Mouse (Mus musculus): ENCODE data around the gene Trim30b. TPM values are rescaled to one million over a fixed set of nuclear protein-coding genes. Genes with fewer than 3 reads are reported as not detected.
A peak's percentile ranks its signal among the peaks of the same experiment; 100 is the strongest.

Gene Trim30b
- polyA plus RNA-seq (2014; fragmentation: Nextera tagmentation; extraction: Ambion mirVana), result 0.07 and 0.11 TPM in 2 replicates

DNA sequence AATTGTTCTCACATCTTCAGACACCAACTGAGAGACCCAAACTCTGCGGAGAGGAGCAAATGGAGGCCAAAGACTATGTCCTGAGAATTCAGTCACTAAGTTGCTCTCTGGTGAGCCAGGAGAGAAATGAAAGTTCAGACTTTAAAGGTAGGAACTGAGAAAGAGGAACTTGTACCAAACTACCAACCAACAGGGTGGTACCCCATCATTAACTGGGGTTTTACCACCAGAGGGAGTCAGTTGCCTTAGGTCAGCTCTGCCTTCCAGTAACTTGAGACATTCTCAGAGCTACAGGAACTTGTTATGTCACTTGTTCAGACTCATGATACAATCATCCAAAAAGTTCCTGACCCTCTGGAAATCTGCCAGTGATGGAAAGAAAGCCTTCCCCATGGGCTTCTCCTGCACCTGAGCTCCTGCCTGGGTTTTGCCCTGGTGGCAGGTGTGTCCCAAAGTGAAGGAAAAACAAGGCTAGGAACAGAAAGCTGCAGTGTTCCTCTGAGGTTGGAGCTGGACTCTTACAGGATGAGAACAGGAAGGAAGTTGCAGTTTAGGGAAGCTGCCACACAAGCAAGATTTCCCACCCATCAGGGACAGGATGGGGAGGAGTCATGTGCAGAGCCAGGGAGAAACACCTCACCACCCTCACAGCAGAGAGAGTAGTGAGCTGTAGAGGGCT lies at the start of gene Trim30b:
Gene Trim30b (minus strand): TSS at position 149 of the 679 bp plus-strand sequence.
- no peak for ATAC-seq (ENCODE audit: low FRiP score)
- H3K9me3 ChIP-seq (ENCODE audit: control insufficient read depth, low read length), result no peaks in the 10 kb centered on the region
- DNase-seq (ENCODE audit: low spot score), result no peak
- H3K4me2 ChIP-seq (replicated peaks; ENCODE audit: low read depth, low read length), result no peak within 1 kb of the TSS
- WGBS, result 60% methylated on average over 1 of the region's 1 CpGs
- no peaks in the 10 kb centered on the region for H3K27me3 ChIP-seq (ENCODE audit: control insufficient read depth, insufficient read depth, low read length)
- no peaks in the 10 kb centered on the region for H3K4me1 ChIP-seq (replicated peaks; ENCODE audit: control insufficient read depth, insufficient read depth, low read length)
- H3K9ac ChIP-seq (ENCODE audit: low read depth, low read length), result no peak within 1 kb of the TSS
- H3K27ac ChIP-seq (ENCODE audit: low read depth, low read length), result no peak within 1 kb of the TSS
- no peaks in the 10 kb centered on the region for H3K36me3 ChIP-seq (ENCODE audit: control insufficient read depth, insufficient read depth, low read length)
- H3K4me3 ChIP-seq (ENCODE audit: low read depth, low read length), result no peak within 1 kb of the TSS

DNA sequence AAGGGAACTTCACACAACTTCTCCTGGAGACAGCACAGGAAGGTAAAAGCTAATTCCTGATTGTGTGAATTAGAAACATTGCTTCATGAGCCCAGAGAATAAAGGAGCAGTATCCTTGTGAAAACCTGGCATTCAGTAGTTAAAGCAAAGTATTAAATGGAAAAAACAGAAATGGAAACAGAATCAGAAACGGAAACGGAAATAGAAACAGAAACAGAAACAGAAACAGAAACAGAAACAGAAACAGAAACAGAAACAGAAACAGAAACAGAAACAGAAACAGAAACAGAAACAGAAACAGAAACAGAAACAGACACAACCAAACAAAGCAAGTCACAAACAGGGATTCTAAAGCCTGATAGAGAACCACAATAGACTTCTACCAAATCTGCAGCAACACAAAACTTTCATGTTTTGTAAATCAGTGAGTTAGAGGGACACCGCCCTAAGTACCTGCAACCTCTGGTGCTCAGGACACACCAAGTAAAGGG lies 34.8 kb upstream of the Trim30b start:
- DNase-seq (ENCODE audit: low spot score), result no peak
- Histone ChIP-seq H3K27ac (ENCODE audit: low read depth, low read length) (no peak overlapping the region), H3K4me1 (replicated peaks; ENCODE audit: control insufficient read depth, insufficient read depth, low read length) (no peaks in the 10 kb centered on the region), H3K9ac (ENCODE audit: low read depth, low read length) (no peak overlapping the region), H3K4me3 (ENCODE audit: low read depth, low read length) (no peak overlapping the region), H3K4me2 (replicated peaks; ENCODE audit: low read depth, low read length) (no peak overlapping the region), H3K9me3 (ENCODE audit: control insufficient read depth, low read length) (no peaks in the 10 kb centered on the region), H3K27me3 (ENCODE audit: control insufficient read depth, insufficient read depth, low read length) (no peaks in the 10 kb centered on the region), H3K36me3 (ENCODE audit: control insufficient read depth, insufficient read depth, low read length) (no peaks in the 10 kb centered on the region)
- WGBS, result 92% methylated on average over 3 of the region's 3 CpGs
- ATAC-seq (ENCODE audit: low FRiP score), result no peak

DNA sequence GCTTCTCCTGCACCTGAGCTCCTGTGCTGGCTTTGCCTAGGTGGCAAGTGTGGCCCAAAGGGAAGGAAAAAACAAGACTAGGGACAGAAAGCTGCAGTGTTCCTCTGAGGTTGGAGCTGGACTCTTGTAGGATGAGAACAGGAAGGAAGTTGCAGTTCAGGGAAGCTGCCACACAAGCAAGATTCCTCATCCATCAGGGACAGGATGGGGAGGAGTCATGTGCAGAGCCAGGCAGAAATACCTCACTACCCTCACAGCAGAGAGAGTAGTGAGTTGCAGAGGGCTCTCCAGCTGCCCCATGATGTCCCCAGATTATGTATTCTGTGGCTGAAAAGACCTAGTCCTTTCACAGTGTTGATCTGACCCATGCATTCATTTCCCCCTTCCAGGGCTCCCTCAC lies 31.5 kb upstream of the Trim30b start:
- Histone ChIP-seq H3K27me3 (ENCODE audit: control insufficient read depth, insufficient read depth, low read length) (no peaks in the 10 kb centered on the region), H3K9ac (ENCODE audit: low read depth, low read length) (no peak overlapping the region), H3K4me1 (replicated peaks; ENCODE audit: control insufficient read depth, insufficient read depth, low read length) (no peaks in the 10 kb centered on the region), H3K36me3 (ENCODE audit: control insufficient read depth, insufficient read depth, low read length) (no peaks in the 10 kb centered on the region), H3K4me3 (ENCODE audit: low read depth, low read length) (no peak overlapping the region), H3K27ac (ENCODE audit: low read depth, low read length) (no peak overlapping the region), H3K9me3 (ENCODE audit: control insufficient read depth, low read length) (no peaks in the 10 kb centered on the region), H3K4me2 (replicated peaks; ENCODE audit: low read depth, low read length) (no peak overlapping the region)
- DNase-seq (ENCODE audit: low spot score) (no peak), ATAC-seq (ENCODE audit: low FRiP score) (no peak)

DNA sequence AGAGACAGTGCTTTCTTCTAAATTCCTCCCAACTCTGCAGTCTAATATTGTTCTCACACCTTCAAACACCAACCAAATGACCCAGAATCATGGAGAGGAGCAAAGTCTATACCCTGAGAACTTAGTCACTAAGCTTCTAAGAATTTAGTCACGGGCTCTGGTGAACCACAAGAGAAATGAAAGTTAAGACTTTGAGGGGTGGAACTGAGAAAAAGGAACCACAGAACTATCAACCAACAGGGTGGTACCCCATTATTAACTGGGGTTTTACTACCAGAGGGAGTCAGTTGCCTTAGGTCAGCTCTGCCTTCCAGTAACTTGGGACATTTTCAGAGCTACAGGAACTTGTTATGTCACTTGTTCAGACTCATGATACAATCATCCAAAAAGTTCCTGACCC lies 31.0 kb upstream of the Trim30b start, which contains the start of gene Trim30c:
Gene Trim30c (minus strand): TSS at position 140 of the 400 bp plus-strand sequence.
- WGBS, result 84% methylated on average over 1 of the region's 1 CpGs
- no peaks in the 10 kb centered on the region for H3K9me3 ChIP-seq (ENCODE audit: control insufficient read depth, low read length)
- ATAC-seq (ENCODE audit: low FRiP score) (no peak), DNase-seq (ENCODE audit: low spot score) (no peak)
- H3K4me3 ChIP-seq (ENCODE audit: low read depth, low read length), result no peak within 1 kb of the TSS
- no peaks in the 10 kb centered on the region for H3K27me3 ChIP-seq (ENCODE audit: control insufficient read depth, insufficient read depth, low read length)
- no peaks in the 10 kb centered on the region for H3K36me3 ChIP-seq (ENCODE audit: control insufficient read depth, insufficient read depth, low read length)
- H3K27ac ChIP-seq (ENCODE audit: low read depth, low read length), result no peak within 1 kb of the TSS
- H3K4me1 ChIP-seq (replicated peaks; ENCODE audit: control insufficient read depth, insufficient read depth, low read length), result no peaks in the 10 kb centered on the region
- H3K9ac ChIP-seq (ENCODE audit: low read depth, low read length), result no peak within 1 kb of the TSS
- no peak within 1 kb of the TSS for H3K4me2 ChIP-seq (replicated peaks; ENCODE audit: low read depth, low read length)

DNA sequence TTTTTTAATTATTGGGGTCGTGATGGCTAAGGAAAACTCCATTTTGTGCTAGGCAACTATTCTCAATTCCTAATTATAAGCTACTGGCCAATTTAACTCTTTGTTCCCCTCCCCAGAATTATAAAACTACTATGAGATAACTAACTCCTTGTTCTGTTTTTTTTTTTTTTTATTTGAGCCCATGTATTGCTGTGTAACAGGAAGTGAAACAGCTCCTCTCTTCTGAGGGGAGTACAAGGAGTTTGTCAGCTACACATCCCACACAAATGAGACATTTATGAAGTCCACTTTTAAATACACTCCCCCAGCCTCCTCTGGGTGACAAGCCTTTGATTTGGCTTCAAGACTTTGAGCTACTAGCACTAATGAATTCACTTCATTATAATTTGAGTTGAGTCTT lies 28.8 kb upstream of the Trim30b start:
- Histone ChIP-seq H3K9me3 (ENCODE audit: control insufficient read depth, low read length) (no peaks in the 10 kb centered on the region), H3K36me3 (ENCODE audit: control insufficient read depth, insufficient read depth, low read length) (no peaks in the 10 kb centered on the region), H3K9ac (ENCODE audit: low read depth, low read length) (no peak overlapping the region), H3K4me2 (replicated peaks; ENCODE audit: low read depth, low read length) (no peak overlapping the region), H3K27ac (ENCODE audit: low read depth, low read length) (no peak overlapping the region), H3K4me1 (replicated peaks; ENCODE audit: control insufficient read depth, insufficient read depth, low read length) (no peaks in the 10 kb centered on the region), H3K4me3 (ENCODE audit: low read depth, low read length) (no peak overlapping the region), H3K27me3 (ENCODE audit: control insufficient read depth, insufficient read depth, low read length) (no peaks in the 10 kb centered on the region)
- ATAC-seq (ENCODE audit: low FRiP score), result no peak
- DNase-seq (ENCODE audit: low spot score), result no peak
- 88% methylated on average over 1 of the region's 1 CpGs for WGBS

DNA sequence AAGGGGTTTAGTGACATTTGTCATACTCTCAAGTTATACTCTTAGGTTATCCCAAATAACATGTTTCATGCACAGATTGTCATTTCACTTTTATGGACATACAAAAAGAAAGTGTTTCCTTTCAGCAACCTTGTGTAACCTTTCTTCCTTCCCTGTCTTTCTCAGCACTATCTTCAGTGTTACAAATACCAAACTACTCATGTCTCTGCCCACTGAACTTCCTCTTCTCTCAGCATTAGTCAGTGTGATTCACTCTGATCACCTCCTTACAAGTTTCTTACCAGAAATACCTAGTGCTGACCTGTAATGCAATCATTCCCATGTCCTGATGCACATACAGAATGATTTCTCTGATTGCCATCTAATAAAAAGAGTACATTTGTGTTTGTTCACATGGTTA lies 3.3 kb downstream of the Trim30b start:
- Histone ChIP-seq H3K9ac (ENCODE audit: low read depth, low read length) (no peak overlapping the region), H3K27ac (ENCODE audit: low read depth, low read length) (no peak overlapping the region), H3K36me3 (ENCODE audit: control insufficient read depth, insufficient read depth, low read length) (no peaks in the 10 kb centered on the region), H3K4me1 (replicated peaks; ENCODE audit: control insufficient read depth, insufficient read depth, low read length) (no peaks in the 10 kb centered on the region), H3K27me3 (ENCODE audit: control insufficient read depth, insufficient read depth, low read length) (no peaks in the 10 kb centered on the region), H3K4me3 (ENCODE audit: low read depth, low read length) (no peak overlapping the region), H3K9me3 (ENCODE audit: control insufficient read depth, low read length) (no peaks in the 10 kb centered on the region), H3K4me2 (replicated peaks; ENCODE audit: low read depth, low read length) (no peak overlapping the region)
- ATAC-seq (ENCODE audit: low FRiP score) (no peak), DNase-seq (ENCODE audit: low spot score) (no peak)

DNA sequence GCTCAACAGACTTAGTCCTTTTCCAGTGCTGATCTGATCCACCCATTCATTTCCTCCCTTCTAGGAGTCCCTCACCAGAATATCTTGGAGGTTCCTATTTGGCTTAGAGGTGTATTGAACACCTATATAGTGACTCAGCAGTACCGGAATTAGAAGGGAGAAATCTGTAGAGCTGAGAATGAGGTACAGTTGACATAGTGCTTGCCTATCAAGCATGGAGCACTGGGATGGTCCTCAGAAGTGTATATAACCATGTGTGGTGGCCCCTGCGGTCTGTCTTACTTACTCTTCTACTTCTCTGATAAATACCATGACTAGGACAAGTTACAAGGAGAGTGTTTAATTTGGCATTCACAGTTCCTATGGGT lies 16.1 kb downstream of the Trim30b start:
- WGBS, result 73% methylated on average over 2 of the region's 2 CpGs
- no peaks in the 10 kb centered on the region for H3K36me3 ChIP-seq (ENCODE audit: control insufficient read depth, insufficient read depth, low read length)
- no peaks in the 10 kb centered on the region for H3K27me3 ChIP-seq (ENCODE audit: control insufficient read depth, insufficient read depth, low read length)
- no peak overlapping the region for H3K4me2 ChIP-seq (replicated peaks; ENCODE audit: low read depth, low read length)
- no peaks in the 10 kb centered on the region for H3K4me1 ChIP-seq (replicated peaks; ENCODE audit: control insufficient read depth, insufficient read depth, low read length)
- peak; percentile 59 for ATAC-seq (ENCODE audit: low FRiP score)
- H3K27ac ChIP-seq (ENCODE audit: low read depth, low read length), result no peak overlapping the region
- H3K9me3 ChIP-seq (ENCODE audit: control insufficient read depth, low read length), result no peaks in the 10 kb centered on the region
- no peak overlapping the region for H3K9ac ChIP-seq (ENCODE audit: low read depth, low read length)
- no peak for DNase-seq (ENCODE audit: low spot score)
- no peak overlapping the region for H3K4me3 ChIP-seq (ENCODE audit: low read depth, low read length)

DNA sequence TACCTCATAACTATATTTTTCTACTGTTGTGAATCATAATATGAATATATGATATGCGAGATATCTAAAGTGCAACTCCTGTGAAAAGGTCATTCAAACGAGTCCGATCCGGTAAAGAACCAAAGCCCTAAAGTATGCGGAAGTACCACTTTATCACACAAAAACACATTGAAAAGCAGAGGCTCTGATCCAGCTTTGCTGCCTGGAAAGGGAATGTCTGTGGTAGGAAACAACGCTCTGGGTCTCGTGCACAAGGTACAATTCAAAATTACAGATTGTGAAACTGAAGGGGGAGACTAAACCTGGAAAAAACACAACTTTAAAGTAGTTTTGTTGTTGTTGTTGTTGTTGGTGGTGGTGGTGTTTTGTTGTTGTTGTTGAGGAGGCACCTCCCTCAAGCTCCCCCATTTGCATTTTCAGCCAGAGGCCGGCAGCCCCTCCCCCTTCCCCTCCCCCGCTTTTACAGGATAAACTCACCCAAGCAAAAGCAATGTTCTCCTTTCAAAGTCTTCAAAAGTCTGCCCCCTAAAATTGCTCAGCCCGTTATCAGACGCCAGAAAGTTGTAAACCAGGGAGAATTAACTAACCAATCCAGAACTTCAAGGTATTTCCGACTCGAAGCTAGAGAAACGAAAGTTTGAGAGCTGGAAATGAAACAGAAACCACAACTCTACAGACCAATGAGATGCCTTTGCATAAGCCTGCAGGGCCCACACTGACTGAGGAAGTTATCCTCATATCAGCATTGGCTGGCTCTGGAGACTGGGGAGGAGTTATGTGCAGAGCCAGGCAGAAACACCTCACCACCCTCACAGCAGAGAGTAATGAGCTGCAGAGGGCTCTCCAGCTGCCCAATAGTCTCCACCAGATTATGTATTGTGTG lies 16.7 kb downstream of the Trim30b start, which contains the start of gene Trim12c:
Gene Trim12c (minus strand): TSS at position 646 of the 883 bp plus-strand sequence.
- peak; percentile 51 for DNase-seq (ENCODE audit: low spot score)
- H3K4me3 ChIP-seq (ENCODE audit: low read depth, low read length), result peak within 1 kb of the TSS; percentile 14
- H3K4me1 ChIP-seq (replicated peaks; ENCODE audit: control insufficient read depth, insufficient read depth, low read length), result no peaks in the 10 kb centered on the region
- peak within 1 kb of the TSS; percentile 23; the same call in 1 of the 2 replicates for H3K4me2 ChIP-seq (replicated peaks; ENCODE audit: low read depth, low read length)
- peak; percentile 90 for ATAC-seq (ENCODE audit: low FRiP score)
- 12% methylated on average over 14 of the region's 14 CpGs for WGBS
- H3K27ac ChIP-seq (ENCODE audit: low read depth, low read length), result no peak within 1 kb of the TSS
- H3K27me3 ChIP-seq (ENCODE audit: control insufficient read depth, insufficient read depth, low read length), result no peaks in the 10 kb centered on the region
- no peaks in the 10 kb centered on the region for H3K36me3 ChIP-seq (ENCODE audit: control insufficient read depth, insufficient read depth, low read length)
- H3K9me3 ChIP-seq (ENCODE audit: control insufficient read depth, low read length), result no peaks in the 10 kb centered on the region
- H3K9ac ChIP-seq (ENCODE audit: low read depth, low read length), result no peak within 1 kb of the TSS
